Mouse (Mus musculus) brown adipose tissue, adult 24 weeks (tissue): ENCODE data around the gene Fbxw10. TPM values are rescaled to one million over a fixed set of nuclear protein-coding genes. Genes with fewer than 3 reads are reported as not detected.
A peak's percentile ranks its signal among the peaks of the same experiment; 100 is the strongest.

Source experiments
- H3K27ac ChIP-seq: fragments of 200-500 bp; replicated peaks from 2 replicates; pipeline ENCODE4 v1.5.1; 2012; ENCODE audit warnings: low read depth, mild to moderate bottlenecking, low read length
- H3K4me1 ChIP-seq: fragments of 200-500 bp; 2 replicates; pipeline ENCODE4 v1.6.1; 2012; ENCODE audit warnings: low read length, mixed read lengths; ENCODE audit not compliant: control insufficient read depth, insufficient read depth, insufficient read length
- H3K4me3 ChIP-seq: fragments of 200-500 bp; 2 replicates; pipeline ENCODE4 v1.5.1; 2012; ENCODE audit warnings: low read depth, mild to moderate bottlenecking, low read length, moderate library complexity; ENCODE audit not compliant: insufficient read depth
- polyA plus RNA-seq: library from polyadenylated mRNA; stranded (reverse); fragments of >200 nt; gene quantifications from 2 replicates; pipeline ENCODE4 v1.2.4, GENCODE M21; 2012; ENCODE audit not compliant: missing spikeins, insufficient read depth, insufficient read length

Gene Fbxw10
- polyA plus RNA-seq, 1 experiment: 0.55 TPM

GRCm38 (mm10) chr11:62824211-62824610, 22.7 kb upstream of the Fbxw10 start:
- peaks cover 23% of the 10 kb centered on the region; the same call in 1 of the 2 replicates for H3K4me1 ChIP-seq
- no peak overlapping the region for H3K4me3 ChIP-seq
- peak overlapping the region; percentile 79; the same call in 1 of the 2 replicates for H3K27ac ChIP-seq

- Histone ChIP-seq H3K27ac (peak overlapping the region; percentile 93), H3K4me1 (peaks cover 20% of the 10 kb centered on the region; the same call in 1 of the 2 replicates)
These were observed 21.4 kb upstream of the Fbxw10 start for GRCm38 (mm10) chr11:62825222-62826105.

GRCm38 (mm10) chr11:62826106-62826733, 20.6 kb upstream of the Fbxw10 start:
- H3K27ac ChIP-seq: peak overlapping the region; percentile 93
- no peak overlapping the region for H3K4me3 ChIP-seq
- H3K4me1 ChIP-seq: peaks cover 20% of the 10 kb centered on the region; the same call in 1 of the 2 replicates

More at GRCm38 (mm10) chr11:62825222-62826105, 21.4 kb upstream of the Fbxw10 start:
- H3K4me3 ChIP-seq: no peak overlapping the region; the same call in 1 of the 2 replicates

GRCm38 (mm10) chr11:62827135-62827534, 19.7 kb upstream of the Fbxw10 start:
- Histone ChIP-seq H3K27ac (peak overlapping the region; percentile 27; the same call in 1 of the 2 replicates), H3K4me3 (no peak overlapping the region), H3K4me1 (peaks cover 17% of the 10 kb centered on the region; the same call in 1 of the 2 replicates)

- Histone ChIP-seq H3K4me1 (peaks cover 14% of the 10 kb centered on the region; the same call in 1 of the 2 replicates), H3K27ac (no peak overlapping the region), H3K4me3 (no peak overlapping the region)
These were observed 19.0 kb upstream of the Fbxw10 start for GRCm38 (mm10) chr11:62827911-62828310.

- H3K4me3 ChIP-seq: no peak overlapping the region
These were observed 16.5 kb upstream of the Fbxw10 start for GRCm38 (mm10) chr11:62830387-62830786.

GRCm38 (mm10) chr11:62831906-62832305, 15.0 kb upstream of the Fbxw10 start:
- H3K27ac ChIP-seq: no peak overlapping the region
- no peaks in the 10 kb centered on the region for H3K4me1 ChIP-seq
- no peak overlapping the region for H3K4me3 ChIP-seq

More at GRCm38 (mm10) chr11:62830387-62830786, 16.5 kb upstream of the Fbxw10 start:
- Histone ChIP-seq H3K4me1 (peaks cover 5% of the 10 kb centered on the region; the same call in 1 of the 2 replicates), H3K27ac (no peak overlapping the region)

GRCm38 (mm10) chr11:62844562-62844961, 2.3 kb upstream of the Fbxw10 start:
- H3K4me1 ChIP-seq: no peaks in the 10 kb centered on the region
- H3K4me3 ChIP-seq: no peak overlapping the region
- H3K27ac ChIP-seq: no peak overlapping the region

GRCm38 (mm10) chr11:62845730-62846129, 1.1 kb upstream of the Fbxw10 start:
- no peak overlapping the region for H3K27ac ChIP-seq
- H3K4me1 ChIP-seq: no peaks in the 10 kb centered on the region
- H3K4me3 ChIP-seq: no peak overlapping the region

GRCm38 (mm10) chr11:62847655-62848191, 854 bp downstream of the Fbxw10 start:
- Histone ChIP-seq H3K4me3 (no peak overlapping the region), H3K27ac (no peak overlapping the region), H3K4me1 (no peaks in the 10 kb centered on the region)

GRCm38 (mm10) chr11:62848301-62848700, 1.4 kb downstream of the Fbxw10 start:
- Histone ChIP-seq H3K27ac (no peak overlapping the region), H3K4me1 (no peaks in the 10 kb centered on the region), H3K4me3 (no peak overlapping the region)

- Histone ChIP-seq H3K27ac (no peak overlapping the region), H3K4me1 (no peaks in the 10 kb centered on the region), H3K4me3 (no peak overlapping the region)
These were observed 4.3 kb downstream of the Fbxw10 start for GRCm38 (mm10) chr11:62851199-62851598.

- Histone ChIP-seq H3K4me1 (no peaks in the 10 kb centered on the region), H3K4me3 (no peak overlapping the region), H3K27ac (no peak overlapping the region)
These were observed 6.5 kb downstream of the Fbxw10 start for GRCm38 (mm10) chr11:62853334-62853733.

GRCm38 (mm10) chr11:62865562-62865961, 18.7 kb downstream of the Fbxw10 start:
- Histone ChIP-seq H3K27ac (no peak overlapping the region), H3K4me1 (no peaks in the 10 kb centered on the region), H3K4me3 (no peak overlapping the region)

GRCm38 (mm10) chr11:62866685-62867084, 19.8 kb downstream of the Fbxw10 start:
- Histone ChIP-seq H3K27ac (no peak overlapping the region), H3K4me3 (no peak overlapping the region), H3K4me1 (no peaks in the 10 kb centered on the region)
